Mouse (Mus musculus): ENCODE data around the gene Zbtb17. TPM values are rescaled to one million over a fixed set of nuclear protein-coding genes. Genes with fewer than 3 reads are reported as not detected.

Gene Zbtb17
- polyA plus RNA-seq, 1 experiment from 2014 or later: 45.0 TPM

GRCm38 (mm10) chr4:141479411-141479810, 35.0 kb downstream of the Zbtb17 start:
- Histone ChIP-seq H3K9ac (no peak overlapping the region), H3K27ac (replicated peaks) (no peak overlapping the region), H3K9me3 (no peaks in the 10 kb centered on the region), H3K4me1 (replicated peaks) (no peaks in the 10 kb centered on the region), H3K4me2 (no peak overlapping the region), H3K27me3 (no peaks in the 10 kb centered on the region), H3K36me3 (peaks cover 99% of the 10 kb centered on the region), H3K4me3 (no peak overlapping the region)
- no peak for ATAC-seq (ENCODE audit: low read depth)
- WGBS: 92% methylated on average over 8 of the region's 8 CpGs

GRCm38 (mm10) chr4:141484071-141484470, 39.6 kb downstream of the Zbtb17 start:
- H3K4me3 ChIP-seq: no peak overlapping the region
- no peaks in the 10 kb centered on the region for H3K27me3 ChIP-seq
- H3K4me1 ChIP-seq (replicated peaks): no peaks in the 10 kb centered on the region
- H3K9ac ChIP-seq: no peak overlapping the region
- peaks cover 99% of the 10 kb centered on the region for H3K36me3 ChIP-seq
- H3K27ac ChIP-seq (replicated peaks): no peak overlapping the region
- no peaks in the 10 kb centered on the region for H3K9me3 ChIP-seq
- WGBS: 85% methylated on average over 11 of the region's 11 CpGs
- no peak overlapping the region for H3K4me2 ChIP-seq
- no peak for ATAC-seq (ENCODE audit: low read depth)

DNA sequence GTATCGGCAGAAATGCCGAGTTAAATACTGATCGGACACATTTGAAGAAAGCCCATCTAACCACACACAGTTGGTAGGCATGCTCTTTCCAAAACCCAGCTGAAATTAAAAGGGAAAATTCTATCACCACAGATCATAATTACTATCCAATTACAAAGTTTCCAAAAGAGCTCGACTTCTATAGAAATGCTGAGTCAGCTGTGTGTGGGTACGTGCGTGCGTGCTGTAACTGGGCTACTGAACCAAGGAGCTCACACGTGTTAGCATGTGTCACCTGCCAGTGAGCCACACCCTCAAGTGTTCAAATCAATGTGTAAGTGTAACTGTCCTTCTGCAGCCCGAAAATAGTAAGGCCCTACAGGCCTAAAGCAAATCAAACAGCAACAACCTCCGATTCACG, 43.1 kb downstream of the Zbtb17 start:
- no peaks in the 10 kb centered on the region for H3K4me1 ChIP-seq (replicated peaks)

GRCm38 (mm10) chr4:141488670-141489069, 44.2 kb downstream of the Zbtb17 start:
- Histone ChIP-seq H3K4me2 (no peak overlapping the region), H3K27ac (replicated peaks) (no peak overlapping the region), H3K9ac (no peak overlapping the region), H3K4me1 (replicated peaks) (no peaks in the 10 kb centered on the region), H3K36me3 (peaks cover 98% of the 10 kb centered on the region), H3K9me3 (no peaks in the 10 kb centered on the region), H3K27me3 (no peaks in the 10 kb centered on the region), H3K4me3 (no peak overlapping the region)
- WGBS: 88% methylated on average over 4 of the region's 4 CpGs
- ATAC-seq (ENCODE audit: low read depth): no peak

More for the DNA sequence above, 43.1 kb downstream of the Zbtb17 start:
- Histone ChIP-seq H3K27me3 (no peaks in the 10 kb centered on the region), H3K9ac (no peak overlapping the region), H3K36me3 (peaks cover 100% of the 10 kb centered on the region), H3K4me2 (no peak overlapping the region), H3K4me3 (no peak overlapping the region), H3K27ac (replicated peaks) (no peak overlapping the region), H3K9me3 (no peaks in the 10 kb centered on the region)
- WGBS: 97% methylated on average over 11 of the region's 11 CpGs
- ATAC-seq (ENCODE audit: low read depth): no peak

DNA sequence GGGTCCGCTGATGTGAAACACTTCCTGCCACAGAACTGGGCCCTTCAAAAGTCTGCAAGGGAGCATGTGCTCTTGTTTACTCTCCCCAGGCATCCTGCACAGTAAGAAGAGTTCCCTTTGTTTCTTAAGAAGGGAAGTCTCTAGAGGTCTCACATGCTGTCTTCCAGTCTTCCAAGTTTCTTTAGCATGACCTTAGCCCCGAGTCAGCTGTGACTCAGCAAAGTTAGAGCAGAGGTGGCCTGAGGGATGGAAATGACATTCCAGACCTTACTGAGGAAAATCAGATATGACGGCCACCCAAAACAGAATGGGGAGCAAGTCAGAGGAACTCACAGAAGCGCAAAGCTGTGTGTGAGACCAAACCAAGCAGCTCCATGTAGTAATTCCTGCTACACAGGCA, 56.2 kb downstream of the Zbtb17 start:
- Histone ChIP-seq H3K27ac (replicated peaks) (no peak overlapping the region), H3K9me3 (no peaks in the 10 kb centered on the region), H3K36me3 (peaks cover 6% of the 10 kb centered on the region; the same call in 1 of the 2 replicates), H3K4me2 (no peak overlapping the region), H3K27me3 (no peaks in the 10 kb centered on the region), H3K4me1 (replicated peaks) (peaks cover 45% of the 10 kb centered on the region), H3K4me3 (no peak overlapping the region), H3K9ac (no peak overlapping the region)
- 64% methylated on average over 4 of the region's 4 CpGs for WGBS
- ATAC-seq (ENCODE audit: low read depth): no peak

DNA sequence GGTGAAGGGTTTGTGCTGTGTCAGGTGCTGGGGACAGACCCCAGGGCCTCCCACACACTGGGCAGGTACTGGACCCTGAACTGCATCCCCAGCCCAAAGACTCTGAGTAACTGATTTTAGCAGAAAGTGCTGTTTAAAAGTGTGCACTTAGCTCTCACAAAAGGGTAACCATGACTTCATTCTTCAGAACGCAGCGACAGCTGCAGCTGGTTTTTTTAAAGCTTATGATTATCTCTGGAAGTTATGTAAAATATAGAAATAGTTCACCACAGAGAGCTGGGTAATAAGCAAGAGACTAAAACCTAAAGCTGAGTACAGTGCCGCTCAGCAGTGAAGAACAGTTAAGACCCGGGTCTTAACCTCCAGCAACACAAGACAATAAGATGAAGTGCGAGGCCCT, 56.6 kb downstream of the Zbtb17 start:
- Histone ChIP-seq H3K4me1 (replicated peaks) (peaks cover 45% of the 10 kb centered on the region), H3K27ac (replicated peaks) (no peak overlapping the region), H3K9ac (no peak overlapping the region), H3K4me2 (no peak overlapping the region), H3K27me3 (no peaks in the 10 kb centered on the region), H3K9me3 (no peaks in the 10 kb centered on the region), H3K4me3 (no peak overlapping the region), H3K36me3 (peaks cover 3% of the 10 kb centered on the region; the same call in 1 of the 2 replicates)
- WGBS: 79% methylated on average over 5 of the region's 5 CpGs
- ATAC-seq (ENCODE audit: low read depth): no peak

DNA sequence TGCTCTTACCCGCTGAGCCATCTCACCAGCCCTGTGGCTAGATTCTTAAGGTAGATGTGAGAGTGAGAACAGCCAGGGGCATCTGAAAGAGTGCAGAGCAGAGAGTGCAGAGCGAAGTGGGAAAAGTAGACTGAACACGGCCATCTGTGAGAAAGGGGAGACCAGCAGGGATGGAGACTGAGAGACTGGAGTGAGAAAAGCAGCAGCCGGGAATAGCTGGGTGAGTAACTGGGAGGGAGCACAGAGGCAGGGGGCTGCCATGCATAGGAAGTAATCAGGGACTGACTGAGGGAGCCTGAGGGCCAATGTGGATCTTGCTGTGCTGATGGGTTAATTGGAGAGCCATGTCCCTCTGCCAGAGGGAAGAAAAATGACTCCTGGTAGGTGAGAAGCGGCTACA, 58.3 kb downstream of the Zbtb17 start:
- H3K27ac ChIP-seq (replicated peaks): 0 out of 2 replicates have a peak overlapping the region, but pooled peaks have one; percentile 5
- no peak for ATAC-seq (ENCODE audit: low read depth)
- 55% methylated on average over 5 of the region's 5 CpGs for WGBS

DNA sequence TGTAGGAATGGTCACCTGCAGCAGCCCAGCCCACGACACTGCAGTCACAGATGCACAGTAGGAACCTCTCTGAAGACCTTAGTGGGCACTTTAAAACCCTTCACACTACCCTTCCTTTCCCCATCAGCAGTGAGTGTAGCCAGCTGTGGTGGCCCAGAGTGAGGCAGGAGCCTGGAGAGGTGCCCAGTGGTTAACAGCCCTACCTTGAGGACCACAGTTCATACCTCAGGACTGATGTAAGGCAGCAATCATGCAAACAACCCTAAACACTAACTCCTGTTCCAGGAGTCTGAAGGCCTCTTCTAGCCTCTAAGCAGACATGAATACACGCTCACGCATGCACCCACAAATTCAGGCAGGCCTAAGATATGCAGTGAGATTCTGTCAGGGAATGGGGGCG, 60.0 kb downstream of the Zbtb17 start:
- H3K27ac ChIP-seq (replicated peaks): peak overlapping the region; percentile 18; the same call in 1 of the 2 replicates
- H3K4me1 ChIP-seq (replicated peaks): peaks cover 62% of the 10 kb centered on the region
- ATAC-seq (ENCODE audit: low read depth): no peak
- no peak overlapping the region for H3K9ac ChIP-seq
- WGBS: 85% methylated on average over 4 of the region's 4 CpGs
- no peaks in the 10 kb centered on the region for H3K9me3 ChIP-seq
- no peaks in the 10 kb centered on the region for H3K36me3 ChIP-seq
- no peak overlapping the region for H3K4me3 ChIP-seq
- H3K27me3 ChIP-seq: no peaks in the 10 kb centered on the region
- H3K4me2 ChIP-seq: no peak overlapping the region

More for the DNA sequence above, 58.3 kb downstream of the Zbtb17 start:
- H3K36me3 ChIP-seq: no peaks in the 10 kb centered on the region
- H3K4me2 ChIP-seq: no peak overlapping the region
- no peak overlapping the region for H3K4me3 ChIP-seq
- H3K9ac ChIP-seq: no peak overlapping the region
- no peaks in the 10 kb centered on the region for H3K27me3 ChIP-seq
- H3K9me3 ChIP-seq: no peaks in the 10 kb centered on the region
- peaks cover 60% of the 10 kb centered on the region for H3K4me1 ChIP-seq (replicated peaks)

- Histone ChIP-seq H3K36me3 (no peaks in the 10 kb centered on the region), H3K4me2 (no peak overlapping the region), H3K4me1 (replicated peaks) (peaks cover 58% of the 10 kb centered on the region), H3K27ac (replicated peaks) (peak overlapping the region; percentile 90), H3K9ac (no peak overlapping the region), H3K27me3 (no peaks in the 10 kb centered on the region), H3K4me3 (no peak overlapping the region), H3K9me3 (no peaks in the 10 kb centered on the region)
- ATAC-seq (ENCODE audit: low read depth): no peak
- WGBS: 93% methylated on average over 11 of the region's 11 CpGs
Measured at GRCm38 (mm10) chr4:141505810-141506209, 61.4 kb downstream of the Zbtb17 start.

DNA sequence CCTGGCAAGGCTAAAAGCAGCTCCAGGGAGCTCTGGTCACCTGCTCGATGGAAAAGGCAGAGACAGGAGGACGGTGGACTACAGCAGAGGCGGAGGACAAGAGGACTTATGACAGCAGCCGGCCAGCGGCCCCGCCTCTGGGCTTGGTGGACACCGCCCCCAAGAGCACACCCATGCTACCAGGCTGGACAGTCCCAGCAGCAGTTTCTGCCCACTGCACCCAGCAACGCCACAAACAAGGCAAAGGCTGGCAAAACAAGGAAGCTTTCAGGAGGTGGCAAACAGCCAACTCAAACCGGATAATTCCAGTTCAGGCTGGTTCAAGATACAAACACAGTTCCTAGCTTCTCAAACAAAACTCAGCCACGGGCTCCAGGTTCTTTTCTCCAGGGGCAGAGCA, 61.9 kb downstream of the Zbtb17 start:
- Histone ChIP-seq H3K4me1 (replicated peaks) (peaks cover 57% of the 10 kb centered on the region), H3K9me3 (no peaks in the 10 kb centered on the region), H3K4me2 (peak overlapping the region; percentile 25), H3K27me3 (no peaks in the 10 kb centered on the region), H3K36me3 (no peaks in the 10 kb centered on the region), H3K27ac (replicated peaks) (peak overlapping the region; percentile 90), H3K4me3 (0 out of 2 replicates have a peak overlapping the region, but pooled peaks have one; percentile 3), H3K9ac (peak overlapping the region; percentile 38; the same call in 1 of the 2 replicates)
- ATAC-seq (ENCODE audit: low read depth): peak; percentile 78
- 49% methylated on average over 10 of the region's 10 CpGs for WGBS

- H3K4me3 ChIP-seq: no peak overlapping the region
- peak overlapping the region; percentile 90 for H3K27ac ChIP-seq (replicated peaks)
- peak overlapping the region; percentile 25 for H3K4me2 ChIP-seq
- no peaks in the 10 kb centered on the region for H3K36me3 ChIP-seq
- 0 out of 2 replicates have a peak overlapping the region, but pooled peaks have one; percentile 38 for H3K9ac ChIP-seq
- H3K9me3 ChIP-seq: no peaks in the 10 kb centered on the region
- peaks cover 56% of the 10 kb centered on the region for H3K4me1 ChIP-seq (replicated peaks)
- peak; percentile 28; the same call in 1 of the 2 replicates for ATAC-seq (ENCODE audit: low read depth)
- WGBS: 79% methylated on average over 10 of the region's 10 CpGs
- H3K27me3 ChIP-seq: no peaks in the 10 kb centered on the region
Measured at GRCm38 (mm10) chr4:141506893-141507292, 62.4 kb downstream of the Zbtb17 start.

DNA sequence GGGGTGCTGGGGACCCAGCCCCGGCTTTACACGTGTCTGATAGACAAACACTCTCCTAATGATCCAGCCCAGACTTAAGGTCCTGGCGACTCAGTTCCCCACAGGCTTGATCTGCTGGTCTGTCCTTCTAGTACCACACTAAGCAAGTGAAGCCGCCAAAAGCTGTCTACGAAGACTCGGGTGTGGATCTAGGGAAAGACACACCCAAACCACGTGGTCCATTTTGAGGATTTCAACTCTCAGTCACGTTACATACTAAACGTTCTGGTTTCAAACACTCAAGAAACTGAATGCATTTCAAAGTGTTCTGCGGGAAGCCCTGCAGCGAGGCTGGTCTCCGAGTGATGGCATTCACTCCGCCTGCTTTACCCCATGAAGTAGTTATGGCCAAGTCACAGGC, 66.0 kb downstream of the Zbtb17 start:
- Histone ChIP-seq H3K4me1 (replicated peaks) (peaks cover 56% of the 10 kb centered on the region), H3K4me3 (no peak overlapping the region), H3K9ac (no peak overlapping the region), H3K36me3 (peaks cover 14% of the 10 kb centered on the region), H3K4me2 (no peak overlapping the region), H3K9me3 (no peaks in the 10 kb centered on the region), H3K27me3 (no peaks in the 10 kb centered on the region), H3K27ac (replicated peaks) (no peak overlapping the region)
- WGBS: 88% methylated on average over 13 of the region's 13 CpGs
- ATAC-seq (ENCODE audit: low read depth): no peak

- H3K4me2 ChIP-seq: no peak overlapping the region
- H3K27me3 ChIP-seq: no peaks in the 10 kb centered on the region
- ATAC-seq (ENCODE audit: low read depth): no peak
- 79% methylated on average over 6 of the region's 6 CpGs for WGBS
- no peaks in the 10 kb centered on the region for H3K9me3 ChIP-seq
- peaks cover 45% of the 10 kb centered on the region for H3K4me1 ChIP-seq (replicated peaks)
- no peak overlapping the region for H3K4me3 ChIP-seq
- H3K27ac ChIP-seq (replicated peaks): no peak overlapping the region
- no peak overlapping the region for H3K9ac ChIP-seq
- peaks cover 31% of the 10 kb centered on the region for H3K36me3 ChIP-seq
Measured at GRCm38 (mm10) chr4:141512145-141512544, 67.7 kb downstream of the Zbtb17 start.

Data from neural tube, embryonic 13.5 days (tissue).